Mouse (Mus musculus) intestine, postnatal 0 days (tissue): ENCODE measurements around the gene Inava. TPM values are rescaled to one million over a fixed set of nuclear protein-coding genes. Genes with fewer than 3 reads are reported as not detected.

ENCODE experiments used
- ATAC-seq: fragments of 200-750 bp; cut with Nextera tagmentation; 2 replicates; pipeline ENCODE4 v1.8.0; 2017; ENCODE audit warnings: mild to moderate bottlenecking, moderate TSS enrichment, moderate library complexity
- H3K27ac ChIP-seq: fragments of 300-500 bp; sonication (generic); 2 replicates; pipeline ENCODE4 v1.5.1; 2014; ENCODE audit warnings: mild to moderate bottlenecking, low read depth, low read length, moderate library complexity
- H3K27me3 ChIP-seq: fragments of 300-500 bp; sonication (generic); replicated peaks from 2 replicates; pipeline ENCODE4 v1.6.1; 2014; ENCODE audit warnings: low read length, mixed read lengths; ENCODE audit not compliant: control insufficient read depth, insufficient read depth
- H3K36me3 ChIP-seq: fragments of 300-500 bp; sonication (generic); 2 replicates; pipeline ENCODE4 v1.6.1; 2014; ENCODE audit warnings: mild to moderate bottlenecking, moderate library complexity; ENCODE audit not compliant: control insufficient read depth, insufficient read depth
- H3K4me1 ChIP-seq: fragments of 300-500 bp; sonication (generic); replicated peaks from 2 replicates; pipeline ENCODE4 v1.6.1; 2014; ENCODE audit warnings: antibody characterized with exemption, low read length, mixed read lengths; ENCODE audit not compliant: control insufficient read depth, insufficient read depth
- H3K4me2 ChIP-seq: fragments of 300-500 bp; sonication (generic); replicated peaks from 2 replicates; pipeline ENCODE4 v1.6.1; 2014; ENCODE audit warnings: low read depth, mild to moderate bottlenecking, moderate library complexity
- H3K4me3 ChIP-seq: fragments of 300-500 bp; sonication (generic); 2 replicates; pipeline ENCODE4 v1.5.1; 2014; ENCODE audit warnings: low read depth, low read length
- H3K9ac ChIP-seq: fragments of 300-500 bp; sonication (generic); 2 replicates; pipeline ENCODE4 v1.6.1; 2014; ENCODE audit warnings: mild to moderate bottlenecking, low read depth, low read length
- H3K9me3 ChIP-seq: fragments of 300-500 bp; sonication (generic); 2 replicates; pipeline ENCODE4 v1.6.1; 2016; ENCODE audit warnings: mixed run types; ENCODE audit not compliant: control insufficient read depth
- CTCF ChIP-seq: sonication (generic); IDR thresholded peaks from 2 replicates; pipeline ENCODE4 v1.5.1; 2016; ENCODE audit warnings: low read depth, mild to moderate bottlenecking, control low read depth, antibody characterized with exemption, moderate library complexity
- WGBS: fragments of 180-500 bp; shearing (Covaris S2); extraction: QIAGEN DNeasy Blood & Tissue Kit; methylation state at CpG from one replicate; pipeline ENCODE4 v1.1.7; 2014; 5-methylcytosine and 5-hydroxymethylcytosine counted together
- polyA plus RNA-seq: library from polyadenylated mRNA; unstranded; fragments of >200 nt; fragmentation: Nextera tagmentation; extraction: Ambion mirVana; gene quantifications from 2 replicates; pipeline ENCODE4 v1.2.1, GENCODE M21; 2015

Inava gene
- polyA plus RNA-seq, 1 experiment from 2014 or later = 18.3 TPM

GRCm38 (mm10) chr1:136232986-136233790 is 876 bp downstream of the Inava start:
- 6% methylated on average over 23 of the region's 23 CpGs for WGBS
- no peak for TF ChIP-seq CTCF
- H3K4me1 ChIP-seq = 0 out of 2 replicates have a peak, but pooled peaks cover 5% of the 10 kb centered on the region
- H3K4me3 ChIP-seq = peak overlapping the region; percentile 54
- no peaks in the 10 kb centered on the region for H3K9me3 ChIP-seq
- no peak overlapping the region for H3K27ac ChIP-seq
- no peak for ATAC-seq
- peak overlapping the region; percentile 31; the same call in 1 of the 2 replicates for H3K9ac ChIP-seq
- H3K36me3 ChIP-seq = no peaks in the 10 kb centered on the region
- H3K27me3 ChIP-seq = no peaks in the 10 kb centered on the region
- peak overlapping the region; percentile 92 for H3K4me2 ChIP-seq

GRCm38 (mm10) chr1:136232285-136232926 is 1.7 kb downstream of the Inava start:
- H3K27ac ChIP-seq = no peak overlapping the region
- no peak overlapping the region for H3K9ac ChIP-seq
- 13% methylated on average over 9 of the region's 9 CpGs for WGBS
- peaks cover 12% of the 10 kb centered on the region for H3K4me1 ChIP-seq
- ATAC-seq = no peak
- no peaks in the 10 kb centered on the region for H3K27me3 ChIP-seq
- H3K36me3 ChIP-seq = no peaks in the 10 kb centered on the region
- H3K4me3 ChIP-seq = peak overlapping the region; percentile 54; the same call in 1 of the 2 replicates
- TF ChIP-seq CTCF = no peak
- peak overlapping the region; percentile 92 for H3K4me2 ChIP-seq
- no peaks in the 10 kb centered on the region for H3K9me3 ChIP-seq

GRCm38 (mm10) chr1:136231596-136231995 is 2.5 kb downstream of the Inava start:
- 0 out of 2 replicates have a peak overlapping the region, but pooled peaks have one; percentile 41 for H3K27ac ChIP-seq
- H3K4me3 ChIP-seq = no peak overlapping the region
- no peaks in the 10 kb centered on the region for H3K36me3 ChIP-seq
- peaks cover 14% of the 10 kb centered on the region for H3K4me1 ChIP-seq
- no peaks in the 10 kb centered on the region for H3K9me3 ChIP-seq
- peak overlapping the region; percentile 92 for H3K4me2 ChIP-seq
- no peak for TF ChIP-seq CTCF
- WGBS = 7% methylated on average over 6 of the region's 6 CpGs
- H3K27me3 ChIP-seq = no peaks in the 10 kb centered on the region
- 0 out of 2 replicates have a peak, but pooled peaks have one; percentile 3 for ATAC-seq
- no peak overlapping the region for H3K9ac ChIP-seq

GRCm38 (mm10) chr1:136230201-136230600 is 3.9 kb downstream of the Inava start:
- H3K27me3 ChIP-seq = no peaks in the 10 kb centered on the region
- no peaks in the 10 kb centered on the region for H3K9me3 ChIP-seq
- peaks cover 10% of the 10 kb centered on the region; the same call in 1 of the 2 replicates for H3K36me3 ChIP-seq
- WGBS = 29% methylated on average over 11 of the region's 11 CpGs
- peaks cover 14% of the 10 kb centered on the region for H3K4me1 ChIP-seq
- peak overlapping the region; percentile 42; the same call in 1 of the 2 replicates for H3K9ac ChIP-seq
- H3K4me3 ChIP-seq = peak overlapping the region; percentile 32
- peak overlapping the region; percentile 92 for H3K4me2 ChIP-seq
- H3K27ac ChIP-seq = peak overlapping the region; percentile 96
- TF ChIP-seq CTCF = no peak
- peak; percentile 56 for ATAC-seq

GRCm38 (mm10) chr1:136229040-136229373 is 5.1 kb downstream of the Inava start:
- Histone ChIP-seq H3K9me3 (no peaks in the 10 kb centered on the region), H3K36me3 (peaks cover 17% of the 10 kb centered on the region; the same call in 1 of the 2 replicates), H3K27me3 (no peaks in the 10 kb centered on the region), H3K9ac (peak overlapping the region; percentile 28), H3K4me3 (peak overlapping the region; percentile 32), H3K4me1 (peaks cover 12% of the 10 kb centered on the region), H3K4me2 (peak overlapping the region; percentile 92), H3K27ac (peak overlapping the region; percentile 96)
- peak; percentile 56 for ATAC-seq
- 22% methylated on average over 6 of the region's 6 CpGs for WGBS
- TF ChIP-seq CTCF = no peak

- peak overlapping the region; percentile 28 for H3K9ac ChIP-seq
- H3K27me3 ChIP-seq = no peaks in the 10 kb centered on the region
- peaks cover 17% of the 10 kb centered on the region; the same call in 1 of the 2 replicates for H3K36me3 ChIP-seq
These were observed 5.6 kb downstream of the Inava start for GRCm38 (mm10) chr1:136228328-136229039.

More at GRCm38 (mm10) chr1:136228328-136229039, 5.6 kb downstream of the Inava start:
- peak overlapping the region; percentile 32 for H3K4me3 ChIP-seq
- peak; percentile 7; the same call in 1 of the 2 replicates for TF ChIP-seq CTCF
- H3K27ac ChIP-seq = peak overlapping the region; percentile 96
- no peaks in the 10 kb centered on the region for H3K9me3 ChIP-seq
- peak overlapping the region; percentile 92 for H3K4me2 ChIP-seq
- ATAC-seq = peak; percentile 82
- 10% methylated on average over 13 of the region's 13 CpGs for WGBS
- H3K4me1 ChIP-seq = peaks cover 12% of the 10 kb centered on the region
